Mouse (Mus musculus) lung, adult 10 weeks (tissue): ENCODE results near the gene Chd9. TPM values are rescaled to one million over a fixed set of nuclear protein-coding genes. Genes with fewer than 3 reads are reported as not detected.

Experiments
- polyA plus RNA-seq: library from polyadenylated mRNA; stranded (reverse); fragments of 350-450 nt; fragmentation: Illumina TruSeq; extraction: RNeasy Lipid Tissue Mini Kit (QIAGEN cat#74804); gene quantifications from one replicate; pipeline ENCODE4 v1.2.3, GENCODE M21; 2014; ENCODE audit warnings: low read depth, low replicate concordance; ENCODE audit not compliant: insufficient read depth

The Chd9 gene
- 111 TPM for polyA plus RNA-seq

DNA sequence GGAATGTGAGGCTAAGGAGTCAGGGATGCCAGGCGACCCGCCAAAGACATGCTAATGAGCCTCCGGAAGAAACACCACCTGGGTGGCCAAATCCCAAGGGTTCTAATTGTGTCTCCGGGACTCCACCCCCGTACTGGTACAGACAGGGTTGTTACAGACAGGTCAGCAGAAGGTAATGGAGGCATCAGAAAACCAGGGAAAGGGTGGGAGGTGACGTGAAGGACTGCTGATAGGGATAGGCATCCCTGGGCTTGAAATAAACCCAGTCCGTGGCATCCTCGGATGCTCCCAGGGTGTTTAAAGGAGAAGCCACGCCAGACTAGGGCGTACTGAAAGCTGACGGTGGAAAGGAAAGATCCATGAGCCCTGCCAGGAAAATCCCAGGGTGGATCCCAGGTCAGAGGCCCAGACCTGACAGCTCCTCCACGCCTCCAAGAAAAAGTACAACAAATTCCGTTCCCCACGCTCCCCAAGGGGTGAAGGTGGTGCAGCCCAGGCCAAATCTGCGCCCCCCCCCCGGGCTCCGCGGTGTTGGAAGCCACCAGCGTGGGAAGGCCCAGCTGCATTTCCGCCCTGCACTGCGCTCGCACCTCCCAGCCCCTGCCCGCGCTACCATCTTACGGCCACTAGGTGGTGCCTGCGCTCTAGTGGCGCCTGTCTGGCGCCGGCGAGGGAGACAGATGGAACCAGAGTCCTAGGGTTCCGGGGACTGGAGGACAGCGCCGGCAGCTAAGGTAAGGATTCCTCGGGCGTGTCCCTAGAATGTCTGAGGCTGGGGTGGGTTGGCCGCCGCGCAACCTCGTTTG lies at the start of gene Chd9:
TSS of gene Chd9 (plus strand) at position 172 of the 806 bp plus-strand sequence.

DNA sequence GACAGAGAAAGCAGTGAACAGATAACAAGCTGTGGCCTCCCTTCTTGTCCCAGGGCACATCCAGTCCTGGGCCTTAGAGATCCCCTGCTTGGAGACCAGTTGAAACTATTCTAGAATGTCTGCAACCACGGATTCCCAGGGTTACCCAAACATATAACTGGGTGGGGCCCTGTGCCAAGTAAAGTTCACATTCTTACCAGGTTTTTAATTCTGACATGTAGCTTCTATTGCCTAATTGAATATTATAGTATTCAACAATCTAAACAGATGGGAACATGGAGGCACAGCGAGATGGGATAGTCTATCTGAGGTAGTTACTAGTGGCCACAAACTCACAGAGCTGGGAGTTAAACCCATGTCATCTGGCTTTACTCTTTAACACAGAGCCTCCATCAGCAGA lies 10.9 kb upstream of the Chd9 start, which contains the start of gene Gm19935:
TSS of gene Gm19935 (minus strand) at position 101 of the 400 bp plus-strand sequence.

DNA sequence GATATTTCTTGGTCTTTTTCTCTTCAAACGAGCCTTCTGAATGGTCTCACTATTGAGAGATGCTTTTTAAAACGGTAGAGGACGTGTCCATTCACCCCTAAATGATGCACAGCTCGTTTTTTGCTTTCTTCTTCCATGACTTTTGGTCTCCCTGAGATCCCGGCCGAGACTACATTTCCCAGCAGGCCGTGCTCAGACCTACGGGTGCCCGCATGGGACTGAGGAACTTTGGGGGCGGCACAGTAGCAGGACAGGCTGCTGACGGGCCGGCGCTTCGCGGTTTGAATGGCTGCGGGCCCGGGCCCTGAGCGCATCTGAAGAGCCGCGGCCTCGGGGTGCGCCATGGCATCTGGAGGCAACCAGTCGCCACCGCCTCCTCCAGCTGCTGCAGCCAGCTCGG lies 241.7 kb downstream of the Chd9 start, which contains the start of gene Rbl2:
TSS of gene Rbl2 (plus strand) at position 224 of the 400 bp plus-strand sequence.

Other genes starting within 250 kb of the Chd9 start
- 54.4 TPM for gene Gm19935, start 11.0 kb upstream of the Chd9 start, polyA plus RNA-seq
- gene Rbl2, start 241.7 kb downstream of the Chd9 start, polyA plus RNA-seq = 15.3 TPM